Mouse (Mus musculus) fat pad, adult 2 months (tissue): ENCODE measurements around the gene Ablim1.

Source experiments
- DNase-seq: peaks from one replicate; pipeline ENCODE4 v3.0.0-alpha.2; 2011; ENCODE audit warnings: low read depth, low spot score; ENCODE audit errors: extremely low read depth

Gene Ablim1

DNA sequence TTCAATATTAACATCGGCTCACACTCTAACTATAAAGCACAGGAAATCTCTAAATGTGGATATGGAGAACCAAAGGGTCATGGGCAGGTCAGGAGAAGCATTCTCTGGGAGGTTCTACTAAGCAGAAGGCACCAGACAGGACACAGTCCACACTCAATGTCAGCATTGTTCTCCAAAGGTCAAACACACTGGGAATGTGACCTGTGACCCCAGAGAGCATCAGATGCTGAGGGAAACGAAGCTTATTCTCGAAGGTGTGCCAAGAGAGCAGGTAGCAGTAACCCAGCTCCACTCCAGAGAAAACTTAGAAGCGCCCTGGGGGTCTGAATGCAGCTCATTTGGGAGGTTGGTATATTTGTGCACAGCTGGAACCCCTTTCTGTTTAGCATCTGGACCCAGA lies 233.2 kb downstream of the Ablim1 start:
- DNase-seq: no peak

DNA sequence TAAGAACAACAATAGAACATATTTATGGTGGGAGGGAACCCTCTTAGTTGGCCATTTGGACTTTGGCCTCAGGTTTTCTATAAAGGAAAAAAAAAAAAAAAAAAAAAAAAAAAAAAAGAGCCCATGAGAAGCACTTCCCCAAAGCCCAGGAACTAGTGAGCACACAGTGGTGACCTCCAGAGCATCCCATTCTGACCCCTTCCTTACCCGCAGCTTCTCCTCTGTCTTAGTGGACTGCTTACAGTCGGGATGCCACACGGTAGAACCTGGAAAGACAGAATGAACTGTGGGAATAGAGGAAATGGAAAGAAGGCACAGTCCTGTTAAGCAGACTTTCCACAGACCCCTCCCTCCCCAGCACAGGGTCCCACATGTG lies 235.1 kb downstream of the Ablim1 start:
- DNase-seq: no peak

DNA sequence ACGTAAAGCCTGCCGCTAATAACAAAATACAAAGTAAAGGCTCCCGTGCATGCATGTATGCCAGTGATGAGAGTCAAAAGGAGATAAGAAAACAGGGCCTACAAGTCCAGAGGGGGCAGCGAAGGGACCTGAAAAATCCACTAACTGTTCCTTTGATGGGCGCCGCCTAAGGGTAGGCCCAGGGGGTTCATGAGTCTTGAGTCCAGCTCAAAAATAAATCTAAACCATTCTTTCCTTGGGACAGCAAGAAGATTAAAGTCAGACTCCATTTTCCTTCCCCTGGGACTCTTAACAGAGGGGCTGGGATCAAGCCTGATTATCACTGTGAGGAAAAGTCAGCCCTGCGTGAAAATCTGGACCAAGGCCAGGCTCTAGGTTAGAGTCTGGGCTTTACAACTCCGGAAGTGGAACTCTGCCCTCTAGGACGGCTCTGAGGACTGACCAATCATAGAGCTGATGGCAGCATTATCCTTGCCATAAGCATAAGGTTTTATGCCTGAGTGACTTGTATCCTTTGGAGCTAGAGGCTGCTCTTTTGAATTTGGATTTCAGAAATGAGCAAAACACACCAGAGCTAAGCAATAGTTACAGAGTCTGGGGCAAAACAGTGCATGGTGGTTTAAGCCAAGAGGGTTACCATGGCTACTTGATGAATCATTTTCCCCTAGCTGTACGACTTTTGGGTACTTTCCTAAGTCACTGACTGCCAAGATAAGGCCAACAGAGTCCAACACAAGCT lies 235.7 kb downstream of the Ablim1 start:
- no peak for DNase-seq

DNA sequence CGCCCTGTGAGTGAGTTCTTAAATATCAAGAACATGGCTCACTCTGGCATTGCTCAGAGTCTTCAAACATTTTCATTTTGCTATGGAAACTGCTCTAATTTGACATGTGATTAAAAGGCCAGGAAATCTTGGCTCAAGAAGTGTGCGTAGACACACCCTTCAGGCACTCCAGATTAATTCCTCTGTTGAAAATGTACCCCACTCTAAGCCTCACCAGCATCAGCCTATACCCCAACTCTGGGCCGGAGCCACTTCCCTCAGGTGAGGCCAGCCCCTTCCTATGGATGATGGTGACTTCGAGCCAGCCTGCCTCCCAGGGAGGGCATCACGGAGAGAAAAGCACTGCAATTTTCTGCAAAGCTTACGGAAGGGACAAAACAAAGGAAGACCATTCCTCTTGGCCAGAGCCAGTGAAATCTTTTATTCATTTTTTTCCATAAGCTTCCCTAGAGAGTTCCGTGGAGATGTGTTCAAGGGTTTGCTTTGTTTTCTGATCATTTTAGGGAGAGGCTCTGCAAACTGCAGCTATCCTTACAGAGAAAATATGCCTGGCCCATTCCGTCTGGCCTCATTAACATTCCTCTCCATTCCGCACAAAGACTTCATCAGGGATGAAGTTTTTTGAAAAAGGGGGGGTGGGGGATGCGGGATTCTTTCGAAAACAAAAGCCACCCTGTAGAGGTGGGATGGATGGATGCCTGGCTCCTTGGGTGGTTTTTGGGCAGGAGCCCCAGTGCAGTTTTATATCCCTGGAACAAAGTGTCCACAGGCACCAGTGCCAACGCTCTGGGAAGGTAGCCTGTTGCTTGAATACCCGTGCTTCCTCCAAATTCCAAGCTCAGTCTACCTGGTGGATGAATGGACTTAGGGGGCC lies 236.7 kb downstream of the Ablim1 start:
- DNase-seq: no peak

DNA sequence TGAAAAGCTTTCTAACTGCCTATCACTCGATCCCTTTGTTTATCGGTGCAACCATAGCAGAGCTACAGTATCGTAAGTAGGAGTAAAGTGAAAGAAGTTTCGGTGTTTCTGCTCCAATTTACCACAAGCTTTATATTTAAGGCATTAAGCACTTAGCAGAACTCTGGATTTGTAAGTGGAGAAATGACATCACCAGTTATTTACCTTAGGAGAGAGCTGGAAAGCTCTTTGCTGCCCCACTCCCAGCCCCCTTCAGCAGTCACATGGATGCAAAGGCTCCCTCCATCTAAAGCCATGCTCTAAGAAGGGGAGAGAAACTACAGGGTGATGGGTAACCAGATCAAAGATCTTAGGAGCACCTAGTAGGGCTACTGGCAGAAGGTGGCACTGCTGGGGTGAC lies 241.3 kb downstream of the Ablim1 start:
- DNase-seq: no peak

DNA sequence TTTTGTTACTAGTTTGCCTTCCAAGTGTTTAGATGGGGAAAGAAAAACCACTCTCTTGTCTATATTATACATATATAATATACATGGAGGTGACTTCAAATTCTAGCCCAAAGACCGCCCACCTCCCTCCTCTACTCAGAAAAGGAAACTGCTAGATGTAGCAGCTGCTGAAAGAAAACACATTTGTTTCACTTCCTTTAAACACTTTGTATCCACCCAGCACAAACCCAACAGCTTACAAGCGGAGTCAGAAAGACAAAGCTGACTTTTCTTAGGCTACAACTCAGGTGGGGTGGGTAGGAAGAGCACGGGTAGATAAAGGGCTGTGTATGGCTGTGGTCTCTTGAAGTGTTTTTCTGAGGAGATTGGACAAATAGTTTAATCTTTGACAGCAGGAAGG lies 242.0 kb downstream of the Ablim1 start:
- no peak for DNase-seq

DNA sequence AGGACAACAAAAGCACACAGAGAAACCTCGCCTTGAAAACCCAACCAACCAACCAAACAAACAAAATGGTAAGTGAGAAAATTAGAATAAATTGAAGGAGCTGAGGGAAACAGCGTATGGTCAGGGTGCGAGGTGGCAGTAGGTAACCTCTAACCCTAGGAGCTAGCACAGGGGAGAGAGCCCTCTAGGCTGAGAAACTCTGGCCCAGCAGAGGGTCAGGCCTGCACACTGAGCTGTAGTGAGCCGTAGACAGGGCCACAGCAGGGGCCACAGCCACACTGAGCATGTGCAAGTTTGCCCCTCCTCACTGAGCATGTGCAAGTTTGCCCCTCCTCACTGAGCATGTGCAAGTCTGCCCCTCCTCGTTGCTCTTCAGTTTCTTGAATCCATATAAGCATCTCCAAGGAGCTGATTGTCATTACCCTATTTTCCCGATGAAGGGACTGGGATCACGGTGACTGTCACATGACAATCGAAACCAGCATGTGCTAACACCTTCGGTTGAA lies 247.6 kb downstream of the Ablim1 start:
- DNase-seq: no peak

DNA sequence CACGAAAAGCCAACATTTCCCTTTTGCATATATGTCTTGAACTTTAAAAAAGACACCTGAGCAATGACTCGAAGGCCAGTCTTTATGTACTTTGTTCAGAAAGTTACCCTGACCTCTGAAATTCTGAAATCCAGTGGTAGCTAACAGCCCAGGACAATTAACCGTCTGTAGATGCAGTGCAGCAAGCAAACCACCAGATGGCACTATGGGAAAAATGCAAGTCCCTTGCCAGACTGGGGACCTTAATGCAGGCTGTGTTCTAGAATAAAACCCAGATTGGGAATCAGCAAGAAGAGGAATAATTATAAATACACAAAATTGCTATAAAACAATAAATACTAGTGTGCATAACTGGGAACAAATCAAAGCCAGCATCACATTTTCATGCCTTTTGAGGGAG lies 248.4 kb downstream of the Ablim1 start:
- DNase-seq: no peak

DNA sequence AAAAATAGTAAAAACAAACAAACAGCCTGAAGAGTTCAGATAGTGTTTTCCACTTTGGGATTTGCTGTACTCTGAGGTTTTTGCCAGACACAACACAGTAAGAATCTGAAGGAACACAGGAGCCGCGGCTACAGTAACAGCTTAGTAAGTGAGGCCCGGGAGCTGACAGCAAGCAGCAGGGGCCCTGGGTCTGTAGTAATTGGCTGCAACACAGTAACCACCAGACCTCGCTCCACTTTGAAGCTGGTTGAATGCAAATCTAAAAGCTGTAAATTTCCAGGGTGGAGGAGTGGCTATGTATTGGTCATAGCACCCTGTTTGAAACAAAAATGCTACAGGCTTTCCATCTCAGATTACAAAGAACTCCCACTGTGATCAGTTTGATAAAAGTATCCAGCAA lies 252.0 kb downstream of the Ablim1 start:
- no peak for DNase-seq

DNA sequence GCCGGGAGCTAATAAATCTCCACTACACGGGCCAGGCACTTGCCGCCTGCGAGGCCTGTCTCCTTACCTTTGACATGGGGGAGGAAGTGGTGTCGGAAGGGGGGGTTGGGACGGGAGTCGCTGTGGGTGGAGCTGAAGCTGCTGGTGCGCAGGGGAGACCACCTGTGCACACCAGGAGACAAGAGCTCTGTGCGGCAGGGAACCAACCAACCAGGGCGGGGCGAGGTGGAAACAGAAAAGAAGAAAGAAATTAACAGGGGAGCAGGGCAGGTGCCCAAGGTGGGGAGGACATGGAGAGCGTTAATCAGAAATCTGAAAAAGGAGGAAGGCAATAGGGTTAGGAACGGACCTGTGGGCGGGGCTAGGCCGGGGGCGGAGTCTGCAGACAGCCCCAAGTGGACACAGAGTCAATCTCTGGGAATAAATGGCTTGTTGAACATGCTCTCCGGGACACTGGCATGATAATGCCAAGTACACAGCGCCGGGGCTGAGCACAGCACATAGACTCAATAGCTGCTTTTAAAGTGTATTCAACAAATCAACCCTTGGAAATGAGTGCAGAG lies 255.6 kb downstream of the Ablim1 start:
- DNase-seq: no peak

DNA sequence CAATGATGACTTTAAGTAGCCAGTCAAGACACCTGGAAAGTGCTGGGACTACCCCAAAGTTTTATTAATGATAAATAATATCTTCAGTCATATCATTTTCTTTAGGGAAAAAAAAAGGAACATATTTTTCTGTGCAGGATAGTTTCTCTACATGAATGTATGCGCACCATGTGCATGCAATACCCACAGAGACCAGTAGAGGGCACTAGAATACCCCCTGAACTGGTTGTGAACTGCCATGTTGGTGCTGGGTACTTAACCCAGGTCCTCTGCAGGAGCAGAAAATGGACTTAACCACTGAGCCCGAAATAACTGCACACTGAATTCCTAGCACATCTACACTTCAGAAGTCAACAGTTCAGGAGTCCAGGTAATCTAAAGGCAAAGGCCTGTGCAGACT lies 257.2 kb downstream of the Ablim1 start:
- DNase-seq: no peak

DNA sequence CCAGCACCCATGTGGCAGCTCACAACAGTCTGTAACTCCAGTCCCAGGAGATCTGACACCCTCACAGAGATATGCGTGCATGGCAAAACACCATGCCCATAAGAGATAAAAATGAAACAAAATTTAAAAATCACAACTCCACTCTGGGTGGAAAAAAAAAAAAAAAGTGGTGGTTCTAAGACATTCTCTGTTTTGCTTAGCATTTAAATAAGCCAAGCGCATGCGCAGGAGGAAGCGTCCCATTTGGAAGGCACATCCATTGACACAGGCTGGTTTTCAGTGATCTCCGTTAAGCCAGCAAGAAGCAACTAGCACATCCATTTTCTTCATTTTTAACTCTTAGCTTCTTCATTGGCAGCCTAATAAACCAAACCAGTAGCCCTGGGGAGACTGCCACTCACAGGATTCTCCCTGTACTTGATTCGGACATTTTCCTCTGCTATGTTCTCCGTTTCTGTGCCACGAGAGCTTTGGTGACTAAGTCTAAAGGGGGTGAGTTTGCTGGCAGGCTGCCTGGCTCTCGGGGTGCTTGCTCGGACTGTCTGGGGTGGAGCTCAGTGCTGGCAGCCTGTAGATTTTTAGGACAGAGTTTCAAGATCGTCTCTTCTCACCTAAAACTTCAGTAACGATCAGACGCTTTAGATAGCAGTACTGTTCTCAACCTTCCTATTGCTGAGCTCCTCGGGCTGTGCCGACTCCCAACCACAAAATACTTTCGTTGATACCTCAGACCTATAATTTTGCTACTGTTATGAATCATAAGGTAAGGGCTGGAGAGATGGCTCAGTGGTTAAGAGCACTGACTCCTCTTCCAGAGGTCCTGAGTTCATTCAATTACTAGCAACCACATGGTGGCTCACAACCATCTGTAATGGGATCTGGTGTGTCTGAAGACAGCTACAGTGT lies 259.3 kb downstream of the Ablim1 start:
- no peak for DNase-seq

DNA sequence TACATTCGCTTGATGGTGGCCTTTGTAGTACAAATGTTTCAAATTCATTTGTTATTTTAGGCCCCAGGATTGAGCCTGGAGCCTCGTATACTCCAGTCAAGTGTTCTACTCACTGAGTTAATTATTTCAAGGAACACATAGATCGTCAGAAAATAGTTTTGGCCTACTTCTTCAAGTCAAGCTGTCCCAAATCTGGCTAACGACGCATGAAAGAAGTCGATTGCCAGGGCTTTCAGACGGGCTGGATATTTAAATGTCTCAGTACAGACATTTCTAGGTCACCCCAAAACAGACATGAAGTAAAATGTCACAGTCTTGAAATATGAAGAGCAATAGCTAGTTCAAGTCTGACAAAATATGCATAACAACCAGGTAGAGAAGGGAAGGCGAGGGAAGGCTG lies 261.8 kb downstream of the Ablim1 start:
- DNase-seq: no peak

DNA sequence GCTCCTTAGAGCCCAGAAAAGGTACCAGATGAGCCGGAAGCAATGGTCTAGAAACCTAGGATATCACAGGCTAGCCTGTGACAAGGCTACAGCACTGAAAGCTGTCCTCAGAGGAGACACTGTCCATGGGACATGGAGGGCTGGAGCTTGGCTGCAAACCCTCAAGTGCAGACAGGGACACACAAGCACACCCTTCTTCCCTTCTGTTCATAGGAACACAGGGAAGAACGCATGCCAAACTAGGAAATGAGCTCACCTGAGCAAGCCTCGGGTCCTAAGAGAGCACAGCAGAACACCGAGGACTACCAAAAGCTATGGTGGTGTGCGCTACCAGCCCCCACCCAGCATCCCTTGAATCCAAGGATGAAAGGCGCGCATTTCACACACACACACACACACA lies 262.7 kb downstream of the Ablim1 start:
- no peak for DNase-seq

DNA sequence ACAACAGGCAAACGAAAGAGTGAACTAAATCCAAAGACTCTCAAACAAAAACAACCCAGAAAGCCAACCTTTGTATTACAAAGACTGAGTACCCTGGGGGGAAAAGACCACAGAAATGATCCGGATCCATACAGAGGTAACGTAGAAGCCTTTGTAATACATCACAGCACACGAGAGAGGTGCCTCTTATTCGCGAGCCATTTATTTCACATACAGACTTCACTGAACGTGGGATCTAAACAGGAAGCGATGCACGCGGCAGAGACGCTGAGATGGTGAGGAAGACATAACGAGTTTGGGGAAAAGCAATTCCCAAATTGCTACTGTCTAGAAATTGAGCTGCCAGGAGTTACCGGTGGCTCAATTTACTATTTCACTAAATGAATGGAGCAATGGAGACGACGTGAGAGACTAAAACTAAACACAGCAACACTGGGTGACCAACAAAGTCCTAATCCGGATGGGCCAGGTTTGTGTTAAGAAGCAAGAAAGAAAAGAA lies 265.1 kb downstream of the Ablim1 start:
- DNase-seq: no peak

DNA sequence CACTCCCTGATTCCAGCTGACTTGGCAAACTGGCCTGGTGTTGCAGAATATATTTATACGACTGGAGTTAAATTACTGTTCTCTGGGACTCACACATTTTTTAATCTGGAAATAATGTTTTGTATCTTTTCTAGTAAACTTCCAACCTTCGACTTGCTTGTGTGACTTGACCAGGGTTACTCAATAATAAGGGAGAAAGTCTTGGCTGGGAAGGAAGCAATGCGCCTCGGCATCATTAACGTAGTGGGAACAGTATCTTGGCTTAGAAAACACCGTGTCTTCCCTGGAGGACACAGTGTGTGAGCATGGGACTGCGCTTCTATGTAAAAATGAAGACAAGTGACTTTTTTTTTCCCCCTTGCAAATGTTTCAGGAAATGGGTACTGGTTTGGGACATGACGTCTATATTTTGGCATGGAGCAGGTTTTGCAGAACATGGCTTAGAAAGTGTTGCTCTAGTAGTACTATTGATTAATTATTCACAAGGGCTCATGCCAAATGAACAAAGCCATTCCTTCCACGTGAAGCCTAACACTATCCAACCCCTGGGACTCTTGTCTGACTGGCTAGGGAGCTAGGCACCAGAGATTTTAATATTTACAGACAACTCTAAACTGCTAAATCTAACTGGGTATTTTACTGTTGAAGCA lies 266.9 kb downstream of the Ablim1 start:
- peak; percentile 7 for DNase-seq

DNA sequence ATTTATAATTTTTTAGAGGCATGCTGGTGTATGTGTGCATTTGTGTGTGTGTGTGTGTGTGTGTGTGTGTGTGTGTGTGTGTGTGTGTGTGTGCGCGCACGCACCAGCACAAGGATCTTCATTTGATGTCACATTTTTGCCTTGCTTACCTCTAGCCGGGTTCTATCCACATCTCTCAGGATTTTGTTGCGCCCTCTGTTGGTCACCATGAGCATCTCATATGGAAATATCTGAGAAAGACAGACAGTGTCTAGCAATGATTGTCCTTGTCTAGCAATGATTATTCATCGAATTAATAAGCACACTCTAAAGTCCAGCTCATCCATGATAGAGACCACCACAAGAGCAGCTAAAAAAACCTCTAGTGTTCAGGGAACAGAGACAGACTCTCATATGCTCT lies 275.5 kb downstream of the Ablim1 start:
- DNase-seq: no peak

DNA sequence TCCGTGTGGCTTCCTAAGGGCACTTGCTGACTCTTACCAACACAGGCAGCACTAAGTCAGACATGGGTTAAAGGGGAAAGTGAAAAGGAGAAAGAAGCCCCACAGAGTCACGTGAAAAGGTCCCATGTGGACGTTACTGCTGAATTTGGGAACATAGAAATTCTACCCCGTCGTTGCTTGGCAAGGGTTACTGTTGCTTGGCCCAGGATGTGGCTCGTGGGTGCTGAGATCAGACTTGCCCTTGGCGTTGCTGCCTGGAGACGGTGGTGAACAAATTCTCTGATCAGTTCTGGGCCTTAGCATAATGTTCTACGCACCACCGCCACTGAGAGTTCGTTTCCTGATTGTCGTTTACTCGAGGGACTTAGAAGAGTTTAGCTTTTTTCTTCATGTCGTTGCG lies 277.9 kb downstream of the Ablim1 start:
- DNase-seq: no peak

DNA sequence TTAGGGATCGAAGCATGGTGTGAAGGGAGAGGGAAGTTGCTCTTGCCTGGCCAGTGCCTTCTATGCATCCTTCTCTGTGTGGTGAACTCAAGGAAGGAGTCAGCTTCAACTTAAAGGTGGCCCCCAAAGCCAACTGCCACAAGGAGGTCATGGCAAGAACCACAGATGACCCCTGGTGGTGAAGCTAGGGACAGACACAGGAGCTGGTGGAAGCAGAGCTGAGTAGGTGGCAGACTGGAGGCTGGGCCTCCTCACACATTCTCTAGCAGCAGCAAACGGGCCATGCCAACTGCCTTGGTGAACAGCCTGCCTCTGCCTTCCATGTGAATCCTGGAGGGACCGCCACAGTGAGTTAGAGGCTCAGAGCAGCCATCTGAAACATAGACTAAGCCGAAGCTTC lies 283.1 kb downstream of the Ablim1 start:
- DNase-seq: no peak

DNA sequence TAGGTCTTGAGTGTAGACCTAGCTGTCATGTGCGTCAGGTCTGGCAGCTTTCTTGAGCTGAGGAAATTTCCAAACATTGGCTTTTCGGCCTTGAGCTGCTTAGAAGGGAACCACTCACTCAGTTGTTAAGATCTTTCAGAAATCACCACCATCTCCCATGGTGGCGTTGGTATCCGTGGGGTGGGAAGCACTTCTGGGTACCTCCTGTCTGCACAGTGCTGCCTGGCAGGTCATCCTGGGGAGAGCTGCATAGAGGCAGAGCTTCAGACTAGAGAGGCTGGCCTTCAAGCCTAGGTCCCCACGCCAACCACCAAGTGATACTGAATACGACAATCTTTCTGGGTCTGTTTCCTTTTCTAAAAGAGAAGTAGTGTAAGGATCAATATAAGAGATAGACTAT lies 285.3 kb downstream of the Ablim1 start:
- DNase-seq: no peak
